Mouse (Mus musculus) liver, postnatal 0 days (tissue): ENCODE measurements at regions not wholly inside any gene's neighbourhood (a gene's known extent, or its start where the extent isn't known, plus 50 kb on each side); places are given as distances from the start of the nearest gene placed in this dataset.

Source experiments
- CTCF ChIP-seq: sonication (generic); IDR thresholded peaks from 2 replicates; pipeline ENCODE4 v1.5.1; 2016; ENCODE audit warnings: antibody characterized with exemption, low read depth
- EP300 ChIP-seq: IDR thresholded peaks from 2 replicates; pipeline ENCODE4 v1.6.1; 2016; ENCODE audit warnings: antibody characterized with exemption, low read depth, mild to moderate bottlenecking

- TF ChIP-seq CTCF = no peak
- TF ChIP-seq EP300 = no peak
Observed at GRCm38 (mm10) chr15:68582177-68582576, 2081.5 kb upstream of the Lrrc6 start.
